Mouse (Mus musculus): ENCODE measurements at regions not wholly inside any gene's neighbourhood (a gene's known extent, or its start where the extent isn't known, plus 50 kb on each side); places are given as distances from the start of the nearest gene placed in this dataset.

DNA sequence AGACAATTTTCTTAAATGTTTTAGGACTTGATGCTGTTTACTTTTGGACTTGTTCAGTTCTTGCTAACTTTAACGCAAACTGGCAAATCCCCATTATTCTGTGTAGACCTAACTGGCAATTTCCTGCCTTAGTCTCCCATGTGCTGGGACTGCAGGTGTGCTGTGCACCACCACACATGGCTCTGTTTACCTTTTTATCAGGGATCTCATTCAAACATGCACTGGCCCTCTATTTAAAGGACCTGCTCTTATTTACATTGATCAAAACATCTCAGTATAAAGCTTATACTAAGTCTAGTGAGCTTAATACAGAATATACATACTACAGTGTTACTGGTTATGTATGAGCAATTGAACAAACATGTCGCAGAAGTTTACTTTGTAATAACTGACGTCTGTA, 238.4 kb downstream of the Ppargc1a start:
- Histone ChIP-seq H3K27ac (ENCODE audit: insufficient read depth, low read depth, low read length) (no peak overlapping the region), H3K4me1 (ENCODE audit: control insufficient read depth, insufficient read depth, low read length) (no peaks in the 10 kb centered on the region), H3K27me3 (replicated peaks; ENCODE audit: control insufficient read depth, insufficient read depth, low read length) (no peaks in the 10 kb centered on the region), H3K4me3 (ENCODE audit: insufficient read depth, low read depth, low read length) (no peak overlapping the region), H3K36me3 (ENCODE audit: control insufficient read depth, insufficient read depth, low read length) (no peaks in the 10 kb centered on the region)
- WGBS: 84% methylated on average over 3 of the region's 3 CpGs
- no peak for DNase-seq
- TF ChIP-seq POLR2A (IDR thresholded peaks at IDR 0.05; ENCODE audit: low read depth, low read length): no peak

DNA sequence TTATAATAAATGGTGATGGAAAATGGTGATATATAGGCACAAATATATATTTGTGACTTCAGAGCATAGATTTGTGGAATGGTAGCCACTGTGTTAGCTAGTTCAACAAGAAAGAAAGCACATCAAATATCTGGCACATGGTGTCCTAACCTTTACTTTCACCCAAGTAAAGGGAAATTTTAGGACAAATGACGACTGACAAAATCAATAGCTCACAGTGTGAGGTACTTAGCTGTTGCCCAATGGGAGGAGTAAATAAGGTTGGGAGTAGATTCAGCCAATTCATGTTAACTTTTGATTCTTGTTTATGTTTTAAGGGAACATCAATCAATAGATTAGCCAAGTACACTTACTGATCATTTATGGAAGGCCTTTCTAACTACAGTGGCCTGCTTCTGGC, 278.3 kb downstream of the Ppargc1a start:
- H3K36me3 ChIP-seq (ENCODE audit: control insufficient read depth, insufficient read depth, low read length): no peaks in the 10 kb centered on the region

DNA sequence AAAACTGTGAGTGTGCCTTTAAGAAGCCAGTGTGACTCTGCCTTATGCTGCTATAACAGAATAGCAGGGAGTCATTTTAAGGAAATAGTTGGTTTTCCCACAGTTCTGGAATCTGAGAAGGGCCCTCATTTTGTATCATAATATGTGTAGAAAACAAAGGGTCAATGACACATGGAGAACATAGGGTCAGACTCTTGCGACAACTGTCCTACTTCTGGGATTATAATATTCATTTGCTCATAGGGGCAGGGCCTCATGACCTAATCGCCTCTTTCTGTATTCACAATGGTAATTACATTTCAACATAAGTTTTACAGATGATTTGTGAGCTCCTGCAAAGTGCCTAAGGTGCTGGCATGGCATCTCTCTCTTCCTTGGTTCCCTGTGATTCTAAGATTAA, 279.3 kb downstream of the Ppargc1a start:
- WGBS: 87% methylated on average over 2 of the region's 2 CpGs
- H3K27ac ChIP-seq (ENCODE audit: insufficient read depth, low read depth, low read length): no peak overlapping the region
- no peaks in the 10 kb centered on the region for H3K27me3 ChIP-seq (replicated peaks; ENCODE audit: control insufficient read depth, insufficient read depth, low read length)
- TF ChIP-seq CTCF (conservative IDR thresholded peaks at IDR 0.05; ENCODE audit: insufficient read depth, insufficient read length, low read depth, low read length) (no peak), POLR2A (IDR thresholded peaks at IDR 0.05; ENCODE audit: low read depth, low read length) (no peak)
- no peaks in the 10 kb centered on the region for H3K4me1 ChIP-seq (ENCODE audit: control insufficient read depth, insufficient read depth, low read length)
- no peak for DNase-seq
- H3K36me3 ChIP-seq (ENCODE audit: control insufficient read depth, insufficient read depth, low read length): no peaks in the 10 kb centered on the region
- H3K4me3 ChIP-seq (ENCODE audit: insufficient read depth, low read depth, low read length): no peak overlapping the region

More for the DNA sequence above, 278.3 kb downstream of the Ppargc1a start:
- no peaks in the 10 kb centered on the region for H3K27me3 ChIP-seq (replicated peaks; ENCODE audit: control insufficient read depth, insufficient read depth, low read length)
- WGBS: 79% methylated on average over 1 of the region's 1 CpGs
- no peaks in the 10 kb centered on the region for H3K4me1 ChIP-seq (ENCODE audit: control insufficient read depth, insufficient read depth, low read length)
- no peak overlapping the region for H3K27ac ChIP-seq (ENCODE audit: insufficient read depth, low read depth, low read length)
- no peak overlapping the region for H3K4me3 ChIP-seq (ENCODE audit: insufficient read depth, low read depth, low read length)
- no peak for TF ChIP-seq CTCF (conservative IDR thresholded peaks at IDR 0.05; ENCODE audit: insufficient read depth, insufficient read length, low read depth, low read length)
- TF ChIP-seq POLR2A (IDR thresholded peaks at IDR 0.05; ENCODE audit: low read depth, low read length): no peak
- no peak for DNase-seq

DNA sequence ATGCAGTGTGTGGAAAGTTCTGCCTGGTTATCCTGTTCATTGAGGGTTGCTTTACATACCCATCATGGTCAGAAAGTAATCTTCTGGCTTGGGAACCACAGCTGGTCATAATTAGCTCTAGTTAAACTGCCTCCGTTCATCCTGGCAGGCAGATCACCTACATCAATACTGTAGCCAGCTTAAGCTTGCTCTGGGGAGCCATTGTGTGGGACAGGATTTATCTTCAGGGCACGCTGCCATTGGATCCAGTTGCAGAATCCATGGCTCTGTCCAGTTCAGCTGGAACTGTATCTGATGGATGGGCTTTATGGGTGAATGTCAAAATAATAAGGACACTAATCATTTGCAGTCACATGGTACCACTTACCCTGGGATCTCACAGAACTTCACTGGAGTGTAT, 326.4 kb downstream of the Ppargc1a start:
- no peak for DNase-seq
- 63% methylated on average over 2 of the region's 2 CpGs for WGBS
- no peaks in the 10 kb centered on the region for H3K4me1 ChIP-seq (ENCODE audit: control insufficient read depth, insufficient read depth, low read length)
- H3K4me3 ChIP-seq (ENCODE audit: insufficient read depth, low read depth, low read length): no peak overlapping the region
- TF ChIP-seq CTCF (conservative IDR thresholded peaks at IDR 0.05; ENCODE audit: insufficient read depth, insufficient read length, low read depth, low read length) (no peak), POLR2A (IDR thresholded peaks at IDR 0.05; ENCODE audit: low read depth, low read length) (no peak)
- no peak overlapping the region for H3K27ac ChIP-seq (ENCODE audit: insufficient read depth, low read depth, low read length)
- H3K27me3 ChIP-seq (replicated peaks; ENCODE audit: control insufficient read depth, insufficient read depth, low read length): no peaks in the 10 kb centered on the region
- H3K36me3 ChIP-seq (ENCODE audit: control insufficient read depth, insufficient read depth, low read length): no peaks in the 10 kb centered on the region

DNA sequence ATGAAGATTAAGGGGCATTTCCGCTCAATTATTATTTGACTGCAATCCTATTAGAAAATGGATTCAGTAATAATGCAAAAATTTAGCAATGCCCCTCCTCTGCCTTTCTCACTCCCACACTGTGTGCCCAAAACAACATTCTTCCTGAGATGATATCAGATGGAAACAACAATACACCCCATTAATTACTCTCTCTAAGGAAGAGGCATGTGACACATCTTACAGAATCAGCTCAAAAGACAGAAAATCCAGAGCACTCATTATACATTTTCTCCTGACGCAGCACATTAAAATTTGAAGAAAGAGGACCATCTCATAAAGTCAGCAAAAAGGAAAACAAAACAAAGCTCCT, 333.5 kb downstream of the Ppargc1a start:
- no peak overlapping the region for H3K4me3 ChIP-seq (ENCODE audit: insufficient read depth, low read depth, low read length)
- WGBS: 68% methylated on average over 2 of the region's 2 CpGs
- no peak for TF ChIP-seq POLR2A (IDR thresholded peaks at IDR 0.05; ENCODE audit: low read depth, low read length)
- TF ChIP-seq CTCF (conservative IDR thresholded peaks at IDR 0.05; ENCODE audit: insufficient read depth, insufficient read length, low read depth, low read length): no peak
- no peaks in the 10 kb centered on the region for H3K27me3 ChIP-seq (replicated peaks; ENCODE audit: control insufficient read depth, insufficient read depth, low read length)
- DNase-seq: no peak
- H3K36me3 ChIP-seq (ENCODE audit: control insufficient read depth, insufficient read depth, low read length): no peaks in the 10 kb centered on the region
- no peaks in the 10 kb centered on the region for H3K4me1 ChIP-seq (ENCODE audit: control insufficient read depth, insufficient read depth, low read length)
- H3K27ac ChIP-seq (ENCODE audit: insufficient read depth, low read depth, low read length): no peak overlapping the region

DNA sequence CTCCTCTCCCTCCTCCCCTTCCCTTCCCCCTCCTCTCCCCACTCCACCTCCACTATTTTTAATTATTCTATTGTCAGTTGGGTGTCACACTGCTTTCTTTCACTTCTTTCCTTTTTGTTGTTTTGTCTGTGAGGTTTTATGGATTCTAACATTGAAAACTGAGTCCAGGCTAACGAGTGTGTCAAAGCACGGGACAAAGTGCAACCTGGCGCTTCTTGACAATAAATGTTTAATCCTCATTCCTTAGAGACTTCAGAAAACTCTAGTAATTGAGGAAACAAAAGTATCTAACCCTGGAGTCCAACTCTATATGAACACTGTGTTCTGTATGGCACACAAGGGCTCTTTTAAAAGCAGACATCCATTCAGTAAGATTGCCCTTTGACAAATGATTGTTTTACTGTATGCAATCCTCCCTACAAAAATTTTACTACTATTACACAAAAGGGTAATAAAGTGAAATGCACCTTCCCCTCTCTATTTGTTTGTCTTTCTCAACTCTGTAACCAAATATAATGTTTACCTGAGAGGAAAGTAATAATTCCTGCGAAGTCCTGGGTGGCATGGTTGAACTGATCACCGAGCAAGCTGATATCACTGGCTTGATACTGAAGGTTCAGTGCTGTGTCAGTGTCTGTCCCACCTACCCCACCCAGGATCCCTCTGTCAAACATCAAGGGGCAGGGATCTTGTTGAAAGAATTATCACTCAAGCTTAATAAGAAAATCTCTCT, 334.1 kb downstream of the Ppargc1a start:
- 33% methylated on average over 5 of the region's 5 CpGs for WGBS

DNA sequence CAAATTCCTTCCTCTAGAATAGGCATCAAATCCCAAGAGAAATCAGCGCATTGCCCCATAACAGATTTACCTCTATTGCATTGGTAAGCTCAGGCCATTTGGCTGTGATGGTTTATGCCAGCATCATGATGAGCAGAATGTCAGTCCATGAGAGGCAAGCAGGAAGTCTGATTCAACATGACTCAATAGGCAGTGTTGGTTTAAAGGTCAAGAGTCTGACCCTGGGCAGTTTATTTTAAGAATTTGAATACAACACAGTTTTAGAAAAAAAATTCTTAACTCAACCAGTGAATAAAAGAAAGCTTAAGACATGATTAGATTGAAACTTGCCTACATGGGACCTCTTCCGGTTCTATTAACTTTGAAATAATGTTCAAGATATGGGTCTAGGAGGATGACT, 337.7 kb downstream of the Ppargc1a start:
- WGBS: 98% methylated on average over 2 of the region's 2 CpGs
- Histone ChIP-seq H3K27ac (ENCODE audit: insufficient read depth, low read depth, low read length) (no peak overlapping the region), H3K4me1 (ENCODE audit: control insufficient read depth, insufficient read depth, low read length) (no peaks in the 10 kb centered on the region), H3K27me3 (replicated peaks; ENCODE audit: control insufficient read depth, insufficient read depth, low read length) (no peaks in the 10 kb centered on the region), H3K4me3 (ENCODE audit: insufficient read depth, low read depth, low read length) (no peak overlapping the region), H3K36me3 (ENCODE audit: control insufficient read depth, insufficient read depth, low read length) (no peaks in the 10 kb centered on the region)
- no peak for TF ChIP-seq CTCF (conservative IDR thresholded peaks at IDR 0.05; ENCODE audit: insufficient read depth, insufficient read length, low read depth, low read length)
- TF ChIP-seq POLR2A (IDR thresholded peaks at IDR 0.05; ENCODE audit: low read depth, low read length): no peak
- DNase-seq: no peak

More for the DNA sequence above, 334.1 kb downstream of the Ppargc1a start:
- Histone ChIP-seq H3K4me1 (ENCODE audit: control insufficient read depth, insufficient read depth, low read length) (no peaks in the 10 kb centered on the region), H3K4me3 (ENCODE audit: insufficient read depth, low read depth, low read length) (no peak overlapping the region), H3K27ac (ENCODE audit: insufficient read depth, low read depth, low read length) (no peak overlapping the region), H3K36me3 (ENCODE audit: control insufficient read depth, insufficient read depth, low read length) (no peaks in the 10 kb centered on the region), H3K27me3 (replicated peaks; ENCODE audit: control insufficient read depth, insufficient read depth, low read length) (no peaks in the 10 kb centered on the region)
- DNase-seq: peak; percentile 70
- TF ChIP-seq POLR2A (IDR thresholded peaks at IDR 0.05; ENCODE audit: low read depth, low read length) (no peak), CTCF (conservative IDR thresholded peaks at IDR 0.05; ENCODE audit: insufficient read depth, insufficient read length, low read depth, low read length) (no peak)
